Mouse (Mus musculus) hindbrain, embryonic 10.5 days (tissue): Measurements from ENCODE around the gene Sgk2. TPM values are rescaled to one million over a fixed set of nuclear protein-coding genes. Genes with fewer than 3 reads are reported as not detected.

Source experiments
- DNase-seq: peaks from one replicate; pipeline ENCODE4 v3.0.0-alpha.2; 2017; ENCODE audit warnings: low spot score
- H3K27ac ChIP-seq: fragments of 300-500 bp; sonication (generic); 2 replicates; pipeline ENCODE4 v1.5.1; 2016; ENCODE audit warnings: mild to moderate bottlenecking, moderate library complexity
- H3K27me3 ChIP-seq: fragments of 300-500 bp; sonication (generic); 2 replicates; pipeline ENCODE4 v1.6.1; 2016; ENCODE audit warnings: mild to moderate bottlenecking; ENCODE audit not compliant: poor library complexity, insufficient read depth, severe bottlenecking
- H3K36me3 ChIP-seq: fragments of 300-500 bp; sonication (generic); 2 replicates; pipeline ENCODE4 v1.6.1; 2016; ENCODE audit warnings: mild to moderate bottlenecking, moderate library complexity
- H3K4me1 ChIP-seq: fragments of 300-500 bp; sonication (generic); replicated peaks from 2 replicates; pipeline ENCODE4 v1.6.1; 2016; ENCODE audit warnings: mild to moderate bottlenecking
- H3K4me3 ChIP-seq: fragments of 300-500 bp; sonication (generic); 2 replicates; pipeline ENCODE4 v1.5.1; 2016; ENCODE audit warnings: mild to moderate bottlenecking, moderate library complexity
- H3K9me3 ChIP-seq: fragments of 300-500 bp; sonication (generic); 2 replicates; pipeline ENCODE4 v1.6.1; 2016; ENCODE audit warnings: mild to moderate bottlenecking, moderate library complexity
- WGBS: fragments of 180-500 bp; shearing (Covaris S2); methylation state at CpG from one replicate; pipeline ENCODE4 v1.1.7; 2016; 5-methylcytosine and 5-hydroxymethylcytosine counted together
- polyA plus RNA-seq: library from polyadenylated mRNA; unstranded; fragments of >200 nt; fragmentation: Nextera tagmentation; extraction: Ambion mirVana; gene quantifications from 2 replicates; pipeline ENCODE4 v1.2.1, GENCODE M21; 2016

Sgk2 gene
- polyA plus RNA-seq, 1 experiment from 2014 or later, result not detected

DNA sequence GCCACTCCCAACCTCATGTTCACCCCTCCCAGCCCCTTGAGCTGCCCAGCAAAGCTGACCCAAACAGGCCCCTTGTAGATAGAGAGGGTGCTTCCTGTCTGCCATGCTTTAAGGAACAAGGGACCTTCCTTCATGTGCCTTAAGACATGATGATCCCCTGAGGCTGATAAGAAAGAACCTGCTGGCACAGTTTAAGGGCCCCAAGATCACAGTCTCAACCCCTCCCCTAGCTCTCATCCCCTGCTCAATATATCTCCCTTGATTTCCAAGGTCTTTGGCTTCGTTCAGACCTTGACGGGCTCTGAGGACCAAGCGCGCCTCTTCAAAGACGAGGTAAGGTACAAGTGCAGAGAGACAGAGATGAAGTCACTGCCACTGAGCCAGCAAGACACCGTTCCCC is 16.2 kb upstream of the Sgk2 start:
- no peaks in the 10 kb centered on the region for H3K9me3 ChIP-seq
- H3K27ac ChIP-seq, result no peak overlapping the region
- H3K4me3 ChIP-seq, result no peak overlapping the region
- no peaks in the 10 kb centered on the region for H3K36me3 ChIP-seq
- H3K4me1 ChIP-seq, result peaks cover 27% of the 10 kb centered on the region
- 0 out of 2 replicates have a peak, but pooled peaks cover 6% of the 10 kb centered on the region for H3K27me3 ChIP-seq
- no peak for DNase-seq
- 84% methylated on average over 6 of the region's 6 CpGs for WGBS

DNA sequence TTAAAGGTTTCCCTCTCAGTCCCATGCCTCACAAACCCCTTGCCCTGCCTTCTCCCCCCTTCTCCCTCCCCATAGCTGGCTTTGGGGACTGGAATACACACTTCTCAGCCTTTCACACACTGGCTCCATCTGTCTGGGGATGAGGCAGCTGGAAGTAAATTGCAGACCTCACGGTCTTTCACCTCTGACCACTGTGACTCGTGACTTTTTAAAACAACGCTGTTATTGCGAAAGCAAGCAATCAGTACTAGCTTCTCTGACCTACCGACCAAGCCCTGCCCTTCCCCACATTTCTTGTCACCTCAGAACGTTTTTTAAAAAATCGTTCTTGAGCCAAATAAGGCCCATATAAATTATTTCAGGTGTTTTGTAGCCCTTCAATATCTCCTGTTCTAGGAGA is 14.4 kb upstream of the Sgk2 start:
- no peaks in the 10 kb centered on the region for H3K9me3 ChIP-seq
- no peak overlapping the region for H3K4me3 ChIP-seq
- H3K27ac ChIP-seq, result no peak overlapping the region
- peaks cover 27% of the 10 kb centered on the region for H3K4me1 ChIP-seq
- WGBS, result 52% methylated on average over 7 of the region's 7 CpGs
- no peaks in the 10 kb centered on the region for H3K36me3 ChIP-seq
- DNase-seq, result no peak
- H3K27me3 ChIP-seq, result 0 out of 2 replicates have a peak, but pooled peaks cover 6% of the 10 kb centered on the region

DNA sequence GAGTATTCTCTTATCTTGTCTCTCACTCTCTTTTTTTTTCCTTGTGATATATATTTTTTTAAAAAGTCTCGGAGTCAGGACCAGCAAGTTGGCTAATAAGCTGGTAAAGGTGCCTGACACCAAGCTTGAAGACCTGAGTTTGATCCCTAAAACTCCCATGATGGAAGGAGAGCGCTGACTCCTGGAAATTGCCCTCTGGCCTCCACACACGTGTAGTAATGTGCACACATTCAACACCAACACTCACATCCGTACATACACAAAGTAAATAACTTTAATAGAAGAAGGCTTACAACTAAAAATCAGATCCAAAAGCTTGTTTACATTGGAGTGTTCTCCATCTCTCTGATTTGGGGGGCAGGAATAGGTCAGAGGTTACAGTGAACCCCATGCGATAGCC is 13.9 kb upstream of the Sgk2 start:
- H3K4me3 ChIP-seq, result no peak overlapping the region
- DNase-seq, result no peak
- peak overlapping the region; percentile 76 for H3K27ac ChIP-seq
- H3K36me3 ChIP-seq, result no peaks in the 10 kb centered on the region
- 77% methylated on average over 5 of the region's 5 CpGs for WGBS
- 0 out of 2 replicates have a peak, but pooled peaks cover 6% of the 10 kb centered on the region for H3K27me3 ChIP-seq
- H3K9me3 ChIP-seq, result no peaks in the 10 kb centered on the region
- H3K4me1 ChIP-seq, result peaks cover 27% of the 10 kb centered on the region

DNA sequence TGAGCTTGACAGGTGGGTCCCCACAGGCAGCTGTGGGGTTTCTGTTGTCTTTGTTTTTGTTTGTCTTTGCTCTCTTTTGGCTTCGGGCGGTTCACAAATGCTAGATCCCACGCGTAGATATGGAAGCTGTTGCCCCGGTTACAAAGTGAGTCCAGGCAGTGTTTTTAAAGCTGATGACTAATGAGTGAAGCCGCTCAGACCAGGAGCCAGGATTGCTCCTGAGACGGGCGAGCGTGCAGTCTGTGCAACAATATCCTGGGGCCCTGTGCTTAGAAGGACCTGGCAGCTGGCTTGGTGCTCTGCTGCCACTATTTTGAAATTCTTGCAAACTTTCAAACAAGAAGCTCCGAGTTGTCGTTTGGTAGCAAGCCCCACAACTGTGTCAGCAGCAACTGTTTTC is 13.5 kb upstream of the Sgk2 start:
- peak; percentile 43 for DNase-seq
- Histone ChIP-seq H3K27me3 (0 out of 2 replicates have a peak, but pooled peaks cover 6% of the 10 kb centered on the region), H3K9me3 (no peaks in the 10 kb centered on the region), H3K36me3 (no peaks in the 10 kb centered on the region), H3K4me1 (peaks cover 27% of the 10 kb centered on the region), H3K4me3 (no peak overlapping the region), H3K27ac (peak overlapping the region; percentile 76)
- whole genome bisulfite sequencing, result 26% methylated on average over 11 of the region's 11 CpGs

DNA sequence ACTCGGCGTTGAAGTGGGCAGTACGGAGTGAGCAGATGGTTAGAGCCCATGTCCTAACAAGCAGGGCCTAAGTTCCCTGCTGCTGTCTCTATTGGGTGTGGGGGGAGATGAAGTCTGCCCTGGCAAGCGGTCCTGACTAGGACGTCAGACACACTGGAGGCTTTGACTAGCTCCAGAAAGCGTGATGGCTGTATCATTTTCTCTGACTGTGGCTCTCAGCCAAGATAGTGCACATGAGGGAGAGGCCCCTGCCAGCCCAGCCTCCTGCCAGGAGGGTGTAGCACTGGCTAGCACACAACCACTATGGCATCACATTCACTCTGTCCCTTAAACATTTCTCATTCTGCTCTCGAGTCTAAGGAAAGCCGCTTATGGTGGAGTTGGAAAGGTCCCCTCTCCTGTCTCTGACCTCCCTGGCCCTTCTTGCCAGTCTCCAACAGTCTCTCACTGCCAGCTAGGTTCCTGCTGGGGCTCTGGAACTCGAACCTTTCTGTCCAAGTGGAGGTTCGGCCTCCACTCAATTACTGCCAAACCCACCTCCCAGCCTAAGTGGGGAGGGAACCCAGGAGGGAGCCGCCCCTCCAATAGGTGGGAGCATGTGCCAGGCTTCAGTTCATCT is 11.9 kb upstream of the Sgk2 start:
- H3K9me3 ChIP-seq, result no peaks in the 10 kb centered on the region
- DNase-seq, result no peak
- WGBS, result 80% methylated on average over 11 of the region's 11 CpGs
- peaks cover 27% of the 10 kb centered on the region for H3K4me1 ChIP-seq
- H3K27ac ChIP-seq, result no peak overlapping the region
- H3K4me3 ChIP-seq, result no peak overlapping the region
- no peaks in the 10 kb centered on the region for H3K36me3 ChIP-seq
- 0 out of 2 replicates have a peak, but pooled peaks cover 6% of the 10 kb centered on the region for H3K27me3 ChIP-seq

DNA sequence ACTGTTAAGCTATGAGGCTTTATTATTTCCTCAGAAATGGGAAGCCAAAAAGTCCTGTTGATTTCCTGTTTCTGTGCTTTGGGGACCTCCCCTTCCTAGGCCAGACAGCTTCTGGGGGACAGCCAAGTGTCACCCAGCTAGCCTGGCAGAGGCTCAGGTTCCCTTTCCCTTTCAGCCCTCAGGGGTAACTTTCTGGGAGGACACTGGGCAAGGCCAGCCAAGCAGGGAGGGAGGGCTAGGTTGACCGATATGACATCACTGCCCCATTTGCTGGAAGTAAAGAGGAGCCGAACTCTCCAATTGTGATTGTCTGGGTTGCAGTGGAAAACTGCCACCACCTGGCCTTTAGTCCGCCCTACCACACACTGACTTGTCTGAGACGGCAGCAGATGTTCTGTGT is 11.1 kb upstream of the Sgk2 start:
- Histone ChIP-seq H3K36me3 (no peaks in the 10 kb centered on the region), H3K9me3 (no peaks in the 10 kb centered on the region), H3K4me1 (peaks cover 27% of the 10 kb centered on the region), H3K27ac (no peak overlapping the region), H3K27me3 (0 out of 2 replicates have a peak, but pooled peaks cover 6% of the 10 kb centered on the region), H3K4me3 (no peak overlapping the region)
- DNase-seq, result no peak
- 72% methylated on average over 4 of the region's 4 CpGs for WGBS

DNA sequence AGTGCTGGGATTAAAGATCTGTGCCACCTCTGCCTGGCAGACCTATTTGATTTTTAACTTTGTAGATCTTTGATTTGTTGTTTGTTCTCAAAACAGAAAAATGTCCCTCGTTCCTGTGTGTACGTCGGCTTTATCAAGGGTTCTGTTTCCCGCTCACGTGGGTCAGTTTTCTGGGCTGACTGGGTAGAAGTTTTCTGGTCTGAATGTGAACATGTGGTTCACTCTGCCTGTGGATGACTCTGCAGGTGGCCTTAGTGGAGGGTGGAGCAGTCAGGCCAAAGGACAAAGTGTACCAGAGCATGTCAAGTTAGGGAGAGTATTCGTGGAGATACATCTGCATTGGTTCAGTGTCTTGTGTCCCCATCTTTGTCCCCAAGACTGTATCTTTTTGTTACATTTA is 2.7 kb upstream of the Sgk2 start:
- 87% methylated on average over 6 of the region's 6 CpGs for WGBS
- Histone ChIP-seq H3K4me1 (no peaks in the 10 kb centered on the region), H3K36me3 (no peaks in the 10 kb centered on the region), H3K27me3 (0 out of 2 replicates have a peak, but pooled peaks cover 6% of the 10 kb centered on the region), H3K4me3 (no peak overlapping the region), H3K27ac (no peak overlapping the region), H3K9me3 (no peaks in the 10 kb centered on the region)
- DNase-seq, result no peak

DNA sequence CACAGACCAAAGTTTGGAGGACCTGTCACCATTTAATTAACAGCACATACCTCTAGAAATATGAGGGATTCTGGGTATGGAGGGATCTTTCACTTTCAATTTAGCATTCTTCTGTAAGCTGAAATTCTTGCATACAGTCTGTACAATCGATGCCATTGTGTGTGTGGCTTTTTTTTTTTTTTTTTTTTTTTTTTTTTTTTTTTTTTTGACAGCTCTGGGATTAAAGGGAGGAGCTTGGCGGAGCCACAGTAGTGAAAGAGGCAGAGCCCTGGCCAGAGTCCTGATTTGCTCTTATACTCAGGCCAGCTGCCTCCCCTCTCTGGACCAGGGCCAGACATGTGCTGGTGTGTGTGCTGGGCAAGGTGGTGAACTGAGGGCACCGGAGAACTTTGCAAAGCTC is 1.2 kb upstream of the Sgk2 start:
- no peak overlapping the region for H3K27ac ChIP-seq
- H3K4me1 ChIP-seq, result no peaks in the 10 kb centered on the region
- 0 out of 2 replicates have a peak, but pooled peaks cover 6% of the 10 kb centered on the region for H3K27me3 ChIP-seq
- no peak overlapping the region for H3K4me3 ChIP-seq
- DNase-seq, result no peak
- no peaks in the 10 kb centered on the region for H3K9me3 ChIP-seq
- H3K36me3 ChIP-seq, result no peaks in the 10 kb centered on the region
- 80% methylated on average over 3 of the region's 3 CpGs for WGBS

DNA sequence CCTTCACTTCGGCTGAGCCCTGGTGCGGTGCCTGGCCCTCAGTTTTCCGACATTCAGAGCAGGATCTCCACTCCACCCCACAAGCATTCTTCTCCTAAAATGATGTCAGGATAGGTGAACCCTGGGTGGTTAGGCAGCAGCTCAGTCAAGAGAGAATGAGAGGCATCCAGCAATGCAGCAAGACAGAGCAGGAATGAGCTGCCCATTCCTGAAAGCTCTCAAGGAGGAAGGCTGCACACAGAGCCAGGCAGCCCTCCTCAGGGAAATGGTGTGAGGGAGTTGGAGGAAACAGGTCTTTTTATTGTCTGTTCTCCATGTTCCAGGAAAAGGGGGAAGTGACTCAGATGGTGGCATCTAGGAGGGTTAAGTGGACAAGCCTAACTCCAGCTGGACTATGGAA is 366 bp upstream of the Sgk2 start:
- no peaks in the 10 kb centered on the region for H3K36me3 ChIP-seq
- no peak for DNase-seq
- H3K4me3 ChIP-seq, result no peak overlapping the region
- H3K27ac ChIP-seq, result no peak overlapping the region
- H3K9me3 ChIP-seq, result no peaks in the 10 kb centered on the region
- H3K27me3 ChIP-seq, result 0 out of 2 replicates have a peak, but pooled peaks cover 6% of the 10 kb centered on the region
- WGBS, result 85% methylated on average over 3 of the region's 3 CpGs
- 0 out of 2 replicates have a peak, but pooled peaks cover 5% of the 10 kb centered on the region for H3K4me1 ChIP-seq

DNA sequence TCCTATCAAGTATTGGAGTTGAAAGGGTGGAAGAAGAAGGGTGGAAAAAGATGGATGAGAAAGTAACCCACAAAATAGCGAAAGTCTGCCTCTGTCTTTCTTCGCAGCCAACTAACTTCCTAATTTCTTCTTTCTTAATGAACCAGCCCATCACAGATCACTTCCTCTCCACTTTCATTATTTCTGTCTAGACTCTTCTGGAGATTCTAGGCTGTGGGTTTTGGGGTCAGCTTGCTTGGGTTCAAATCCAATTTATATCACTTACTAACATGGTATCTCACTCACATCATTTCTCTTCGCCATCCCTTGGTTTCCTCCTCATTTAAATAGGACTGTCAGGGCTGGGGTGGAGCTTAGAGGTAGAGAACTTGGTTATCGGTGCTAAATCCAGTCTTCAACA is 1.1 kb downstream of the Sgk2 start:
- Histone ChIP-seq H3K36me3 (no peaks in the 10 kb centered on the region), H3K4me1 (0 out of 2 replicates have a peak, but pooled peaks cover 5% of the 10 kb centered on the region), H3K27me3 (0 out of 2 replicates have a peak, but pooled peaks cover 6% of the 10 kb centered on the region), H3K27ac (no peak overlapping the region), H3K9me3 (no peaks in the 10 kb centered on the region), H3K4me3 (no peak overlapping the region)
- DNase-seq, result no peak
- WGBS, result 86% methylated on average over 4 of the region's 4 CpGs

DNA sequence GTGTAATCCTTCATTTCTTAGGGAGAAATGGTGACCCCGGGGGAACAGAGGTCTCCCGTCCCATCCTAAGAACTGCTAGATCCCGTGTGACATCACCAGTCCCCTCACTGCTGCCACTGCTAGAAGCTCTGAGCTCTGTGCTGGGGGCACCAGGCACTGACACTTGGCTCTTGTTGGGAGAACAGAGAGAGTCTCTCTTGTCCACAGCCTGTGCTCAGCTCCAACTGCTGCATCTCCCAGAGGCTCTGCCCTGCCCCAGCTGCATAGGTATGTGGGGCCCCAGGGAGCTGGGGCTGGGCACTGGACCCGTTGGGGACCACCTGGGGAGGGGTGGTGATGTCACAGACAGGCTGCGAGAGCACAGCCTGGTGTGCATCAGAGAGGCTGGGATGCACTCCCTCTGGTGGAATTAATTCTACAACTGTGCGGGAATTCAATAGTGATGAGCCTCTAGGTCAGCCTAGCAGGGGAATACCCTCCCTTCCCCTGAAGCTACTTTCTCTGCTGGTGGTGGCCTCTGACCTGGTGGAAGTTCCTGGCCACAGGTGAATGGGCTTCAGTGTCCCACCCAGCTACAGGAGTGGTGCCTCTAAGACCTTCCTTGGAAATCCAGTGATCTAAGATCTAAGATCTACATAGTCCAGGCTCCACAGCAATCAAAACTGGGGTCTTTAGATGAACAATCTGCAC is 4.4 kb downstream of the Sgk2 start:
- Histone ChIP-seq H3K4me1 (0 out of 2 replicates have a peak, but pooled peaks cover 5% of the 10 kb centered on the region), H3K27me3 (0 out of 2 replicates have a peak, but pooled peaks cover 6% of the 10 kb centered on the region), H3K36me3 (no peaks in the 10 kb centered on the region), H3K4me3 (no peak overlapping the region), H3K9me3 (no peaks in the 10 kb centered on the region), H3K27ac (no peak overlapping the region; the same call in 1 of the 2 replicates)
- 39% methylated on average over 6 of the region's 6 CpGs for WGBS
- no peak for DNase-seq

DNA sequence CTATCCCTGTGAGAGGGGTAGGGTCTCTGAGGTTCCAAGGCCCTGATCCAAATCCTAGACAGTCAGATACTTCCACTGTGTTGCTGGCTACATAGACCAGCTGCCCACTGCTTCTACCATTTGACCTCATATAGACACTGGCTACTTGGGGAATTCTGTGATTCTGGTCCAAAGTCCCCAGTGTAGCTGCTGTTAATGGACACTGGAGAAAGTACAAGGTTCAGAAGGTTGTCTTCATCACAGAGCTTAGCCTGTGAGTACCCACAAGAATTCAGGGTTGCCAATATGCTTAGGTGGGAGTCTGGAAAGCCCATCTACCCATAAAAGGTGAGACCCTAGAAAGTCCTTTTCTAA is 4.9 kb downstream of the Sgk2 start:
- DNase-seq, result no peak
- H3K27me3 ChIP-seq, result 0 out of 2 replicates have a peak, but pooled peaks cover 3% of the 10 kb centered on the region
- 0 out of 2 replicates have a peak, but pooled peaks cover 5% of the 10 kb centered on the region for H3K4me1 ChIP-seq
- H3K9me3 ChIP-seq, result no peaks in the 10 kb centered on the region
- no peak overlapping the region for H3K4me3 ChIP-seq
- H3K36me3 ChIP-seq, result no peaks in the 10 kb centered on the region
- no peak overlapping the region for H3K27ac ChIP-seq

DNA sequence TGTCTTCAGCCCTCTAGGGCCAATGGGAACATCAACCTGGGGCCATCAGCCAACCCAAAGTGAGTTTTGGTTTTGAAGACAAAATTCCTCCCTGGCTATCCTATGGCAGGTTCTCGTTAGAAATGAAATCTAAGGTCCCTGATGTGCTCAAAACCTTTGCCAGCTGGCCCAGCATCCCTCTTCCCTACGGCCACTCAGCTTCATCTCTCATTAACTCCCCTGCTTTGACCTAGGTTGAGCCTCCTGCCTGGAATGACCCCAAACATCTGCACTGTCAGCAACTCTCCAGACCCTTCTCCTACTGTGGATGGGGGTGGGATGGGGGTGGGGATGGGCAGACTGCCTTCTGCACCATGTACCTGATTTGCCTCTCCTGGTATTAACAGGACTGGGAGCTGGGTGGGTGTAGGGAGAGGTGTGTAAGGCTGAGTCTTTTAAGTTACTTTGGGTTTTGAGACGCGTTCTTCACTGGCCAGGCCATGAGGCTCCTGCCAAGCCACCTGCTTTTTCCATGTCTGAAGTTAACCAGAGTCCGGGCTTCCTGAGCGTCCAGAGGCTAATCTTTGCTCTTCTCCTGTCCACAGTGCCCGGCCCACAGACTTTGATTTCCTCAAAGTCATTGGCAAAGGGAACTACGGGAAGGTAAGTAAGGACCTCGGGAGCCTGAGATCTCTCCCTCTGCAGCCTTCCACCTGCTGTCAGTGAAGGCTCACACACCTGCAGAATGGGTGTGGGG is 6.9 kb downstream of the Sgk2 start:
- no peaks in the 10 kb centered on the region for H3K36me3 ChIP-seq
- no peak overlapping the region for H3K27ac ChIP-seq
- no peaks in the 10 kb centered on the region for H3K27me3 ChIP-seq
- no peak for DNase-seq
- 79% methylated on average over 9 of the region's 9 CpGs for WGBS
- H3K4me1 ChIP-seq, result peaks cover 5% of the 10 kb centered on the region; the same call in 1 of the 2 replicates
- no peaks in the 10 kb centered on the region for H3K9me3 ChIP-seq
- H3K4me3 ChIP-seq, result no peak overlapping the region
